Mouse (Mus musculus) cerebellum, adult 8-10 months (tissue): ENCODE results near the gene Tmem8b.
A peak's percentile ranks its signal among the peaks of the same experiment; 100 is the strongest.

ENCODE experiments used
- DNase-seq: peaks from one replicate; pipeline ENCODE4 v3.0.0; 2022

Gene Tmem8b

DNA sequence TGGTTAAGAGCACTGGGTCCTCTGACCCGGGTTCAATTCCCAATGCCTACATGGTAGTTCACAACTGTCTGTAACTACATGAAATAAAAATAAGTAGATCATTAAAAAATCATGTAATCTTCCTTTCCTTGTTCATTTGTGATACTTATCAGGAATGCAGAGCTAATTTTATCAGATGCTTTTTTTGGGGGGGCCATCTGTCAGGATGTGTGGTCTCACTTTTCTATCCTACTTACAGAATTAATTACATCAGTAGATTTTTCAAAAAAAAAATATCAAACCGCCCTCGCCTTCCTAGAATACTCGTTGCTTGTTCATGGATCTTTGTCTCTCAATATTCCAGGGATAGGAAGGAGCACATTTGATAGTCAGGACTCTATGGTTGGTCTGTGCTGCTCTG is 53.4 kb downstream of the Tmem8b start:
- DNase-seq, result no peak

DNA sequence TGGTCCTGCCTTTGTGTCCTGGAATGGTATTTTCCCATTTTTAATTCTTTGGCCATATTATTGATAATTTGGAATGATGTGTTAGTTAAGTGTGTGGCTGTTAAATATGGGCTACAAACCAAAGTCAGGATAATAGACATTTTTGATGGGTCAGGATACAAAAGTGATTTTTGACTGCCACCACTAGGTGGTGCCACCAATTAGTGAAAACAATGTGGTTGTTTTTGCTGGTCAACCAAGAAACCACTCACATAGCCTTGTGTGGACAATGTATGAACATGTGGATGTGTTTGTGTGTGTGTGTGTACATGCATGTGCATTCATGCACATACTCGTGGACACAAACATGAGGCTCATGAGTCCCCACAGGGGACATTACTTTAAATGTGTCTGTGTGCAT is 56.0 kb downstream of the Tmem8b start:
- DNase-seq, result peak; percentile 20

DNA sequence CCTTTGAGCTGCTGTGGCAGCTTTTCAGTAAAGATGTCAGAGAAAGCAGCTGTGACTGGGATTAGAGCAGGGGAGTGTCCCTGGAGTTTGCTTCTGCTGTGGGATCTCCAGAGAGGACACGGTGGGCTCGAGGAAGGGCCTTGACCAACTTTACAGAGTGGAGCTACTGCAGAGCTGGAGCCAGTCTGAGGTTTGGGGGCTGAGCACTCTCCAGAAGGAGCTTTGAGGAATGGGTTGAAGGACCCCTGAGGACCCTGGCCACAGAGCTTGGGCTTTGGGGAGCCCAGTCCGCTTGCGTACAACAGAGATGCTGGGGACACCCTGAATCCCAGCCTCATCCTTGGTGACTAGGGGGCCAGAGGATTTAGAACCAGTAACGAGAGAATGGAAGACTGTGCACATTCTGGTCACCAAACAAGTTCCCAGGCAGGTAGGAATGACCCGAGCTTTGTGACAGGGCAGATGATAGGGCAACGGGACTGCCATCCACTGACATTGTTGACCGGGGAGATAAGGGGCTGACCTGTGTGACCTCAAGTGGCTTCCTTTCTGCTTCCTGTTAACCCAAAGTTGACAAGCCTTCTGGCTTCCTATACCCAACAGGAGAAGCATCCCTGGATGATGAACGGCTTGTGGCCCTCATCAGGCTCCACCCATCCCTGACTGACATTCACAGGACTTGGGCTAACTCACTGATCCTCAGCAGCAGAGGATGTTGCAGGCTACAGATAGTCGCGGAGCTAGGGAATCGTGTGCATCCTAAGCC is 57.6 kb downstream of the Tmem8b start:
- DNase-seq, result no peak

DNA sequence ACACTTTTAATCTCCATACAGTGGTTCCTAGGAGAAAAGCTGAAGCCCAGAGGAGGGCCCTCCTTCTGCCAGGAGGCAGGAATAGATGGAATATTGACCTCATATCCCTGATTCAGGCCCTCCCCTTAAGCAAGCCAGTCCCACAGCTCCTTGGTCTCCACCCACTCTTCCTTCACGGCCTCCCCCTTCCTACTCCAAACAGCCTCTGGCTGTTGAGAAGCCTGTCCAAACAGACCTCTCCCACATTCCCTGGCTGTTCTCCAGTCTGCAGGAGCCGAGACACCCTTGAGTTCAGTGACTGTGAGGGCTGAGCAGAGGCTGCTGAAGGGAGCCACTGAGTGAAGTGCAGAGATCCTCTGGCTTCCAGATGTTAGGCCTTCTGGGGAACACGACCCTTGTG is 58.2 kb downstream of the Tmem8b start, which contains the start of gene Hrct1:
Gene Hrct1 (plus strand): TSS at position 194 of the 400 bp plus-strand sequence.
- DNase-seq, result no peak

DNA sequence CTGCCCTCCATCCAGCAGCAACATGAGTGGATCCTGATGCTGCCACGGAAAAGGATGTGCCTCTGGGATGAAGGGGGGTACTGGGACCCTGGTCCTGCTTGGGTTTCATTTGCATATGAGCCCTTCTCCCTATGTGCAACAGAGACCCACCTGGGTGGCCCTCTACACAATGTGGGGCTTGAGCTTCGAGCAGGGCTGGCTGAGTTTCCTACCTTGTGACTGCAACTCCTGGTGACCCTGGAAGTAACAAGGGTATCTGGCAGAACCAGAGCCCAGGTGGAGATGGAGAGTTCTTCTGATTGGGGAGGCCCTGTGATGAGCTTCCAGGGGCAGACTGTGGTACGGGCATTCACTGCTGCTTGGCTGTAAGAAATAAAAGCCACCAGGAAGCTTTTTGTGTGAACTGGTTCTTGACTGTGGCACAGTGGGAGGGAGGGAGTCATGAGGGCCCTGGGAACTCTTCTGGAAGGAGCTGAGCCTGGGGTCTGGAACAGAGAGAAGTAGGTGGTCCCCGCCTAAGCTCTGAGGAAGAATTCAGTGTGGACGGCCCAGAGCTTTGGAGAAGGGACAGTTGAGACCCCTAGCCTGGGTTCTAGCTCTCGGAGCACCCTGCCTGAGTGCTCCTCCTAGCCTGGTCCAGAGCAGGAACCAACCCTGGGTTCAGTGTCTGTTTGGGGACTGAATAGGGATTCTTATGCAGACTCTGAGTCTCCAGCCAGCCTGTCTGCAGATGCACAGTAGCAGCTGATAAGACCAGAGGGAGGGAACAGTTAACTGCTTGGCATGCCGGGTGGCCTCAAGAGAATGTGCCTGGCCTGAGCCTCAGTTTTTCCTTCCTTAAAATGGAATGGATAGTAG is 59.2 kb downstream of the Tmem8b start:
- no peak for DNase-seq

DNA sequence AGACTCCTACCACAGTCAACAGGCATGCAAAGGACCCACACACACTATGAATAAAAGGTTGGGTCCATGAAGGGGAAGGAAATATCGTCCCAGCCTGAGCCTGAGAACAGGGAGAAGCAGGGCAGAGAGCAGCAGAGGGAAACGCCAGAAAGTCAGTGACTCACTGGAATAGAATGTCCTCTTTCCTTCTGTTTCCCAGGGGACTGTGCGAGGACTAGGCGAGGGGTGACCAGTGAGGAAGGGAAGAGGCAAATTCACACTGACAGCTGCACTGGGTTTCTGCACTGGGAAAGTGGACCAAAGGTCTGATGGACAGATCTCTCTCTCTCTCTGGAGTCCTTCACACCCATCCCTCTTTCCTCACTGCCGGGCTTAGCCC is 59.8 kb downstream of the Tmem8b start:
- no peak for DNase-seq

DNA sequence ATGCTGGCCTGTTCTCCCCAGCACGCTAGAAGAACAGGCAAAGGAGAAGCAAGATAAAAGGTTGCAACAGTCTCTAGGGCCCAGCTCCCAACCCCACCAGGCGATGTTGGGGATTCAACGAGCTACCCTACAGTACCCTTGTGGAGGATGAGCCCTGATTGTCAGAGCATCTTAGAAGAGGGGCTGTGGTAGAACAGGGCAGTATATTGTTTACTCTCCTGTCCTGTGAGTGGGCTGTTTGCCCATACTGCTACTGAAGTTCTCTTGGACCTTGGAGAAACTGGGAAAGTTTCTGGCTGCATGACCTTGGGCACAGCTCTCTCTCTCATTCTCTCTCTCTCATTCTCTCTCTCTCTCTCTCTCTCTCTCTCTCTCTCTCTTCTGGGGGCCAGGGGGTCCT is 60.4 kb downstream of the Tmem8b start:
- no peak for DNase-seq

DNA sequence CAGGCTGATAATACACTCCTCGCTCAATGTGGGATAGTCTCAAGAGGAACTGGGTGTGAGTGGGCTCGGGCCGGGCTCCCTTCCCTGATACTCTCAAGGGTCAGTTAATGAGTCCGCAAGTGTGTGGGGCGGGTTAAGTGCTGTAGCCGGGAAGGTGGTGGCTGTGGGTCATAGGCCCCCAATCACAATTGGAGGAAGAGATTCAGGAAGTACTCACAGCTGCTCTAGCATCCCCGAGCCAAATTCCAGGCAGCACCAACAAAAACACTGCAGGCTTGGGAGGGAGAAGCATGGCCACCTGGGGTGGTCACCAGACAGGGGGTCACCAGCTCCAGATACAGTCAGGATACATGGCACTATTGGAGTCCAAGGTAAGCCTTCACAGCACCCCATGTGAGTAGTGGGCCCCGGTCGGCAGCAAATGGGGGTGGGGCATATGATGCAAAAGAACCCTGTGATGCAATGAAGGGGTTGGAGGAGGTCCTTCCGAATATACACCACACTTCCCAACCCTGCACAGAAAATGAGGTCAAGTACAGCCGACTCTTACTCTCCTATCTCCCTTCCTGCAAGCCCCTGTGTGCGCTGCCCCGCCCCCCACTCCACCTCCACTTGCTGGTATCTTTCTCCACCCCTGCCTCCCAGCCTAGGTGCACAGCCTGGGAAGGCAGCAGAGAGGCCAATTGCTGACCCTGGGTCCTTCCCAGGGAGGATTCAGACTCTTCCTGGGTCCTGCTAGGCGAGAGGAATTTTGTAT is 61.2 kb downstream of the Tmem8b start, which contains the start of gene Spaar:
Gene Spaar (plus strand): TSS at position 241 of the 757 bp plus-strand sequence.
- DNase-seq, result no peak

DNA sequence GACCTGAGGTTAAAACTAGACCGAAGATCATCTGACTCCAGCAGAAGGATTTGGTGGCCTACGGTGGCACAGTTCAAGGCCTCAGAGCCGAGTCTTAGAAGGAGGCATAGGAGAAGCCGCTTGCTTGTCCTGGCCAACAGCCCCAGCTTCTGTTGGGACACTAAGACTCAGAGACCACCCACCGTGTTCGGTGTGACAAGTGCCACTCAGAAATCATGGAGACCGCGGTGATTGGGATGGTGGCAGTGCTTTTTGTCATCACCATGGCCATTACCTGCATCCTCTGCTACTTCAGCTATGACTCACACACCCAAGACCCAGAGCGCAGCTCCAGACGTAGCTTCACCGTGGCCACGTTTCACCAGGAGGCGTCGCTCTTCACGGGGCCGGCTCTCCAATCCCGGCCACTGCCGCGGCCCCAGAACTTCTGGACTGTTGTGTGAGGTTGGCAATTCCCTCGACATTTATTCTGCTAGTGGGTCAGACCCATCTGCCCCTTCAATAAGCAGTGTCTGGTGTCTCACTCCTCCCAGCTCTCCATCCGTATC is 62.1 kb downstream of the Tmem8b start:
- no peak for DNase-seq

DNA sequence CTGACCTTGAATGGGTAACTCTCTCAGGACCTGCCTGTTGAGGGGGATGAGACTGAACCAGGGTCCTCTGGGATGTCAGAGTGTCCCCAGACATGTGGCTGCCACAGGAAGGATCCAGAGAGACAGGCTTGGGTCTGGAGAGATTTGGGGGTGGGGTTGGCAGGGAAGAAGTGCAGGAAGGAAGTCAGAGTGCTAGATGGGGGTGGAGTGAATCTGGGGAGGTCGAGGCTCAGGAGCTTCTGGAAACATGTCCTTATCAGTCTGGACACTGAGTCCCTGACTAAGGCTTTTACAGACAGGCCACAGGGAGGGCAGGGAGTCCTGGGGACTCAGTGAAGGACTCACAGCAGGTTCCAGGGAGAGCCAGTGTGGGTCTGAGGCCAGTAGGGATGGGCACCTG is 63.4 kb downstream of the Tmem8b start:
- DNase-seq, result no peak

DNA sequence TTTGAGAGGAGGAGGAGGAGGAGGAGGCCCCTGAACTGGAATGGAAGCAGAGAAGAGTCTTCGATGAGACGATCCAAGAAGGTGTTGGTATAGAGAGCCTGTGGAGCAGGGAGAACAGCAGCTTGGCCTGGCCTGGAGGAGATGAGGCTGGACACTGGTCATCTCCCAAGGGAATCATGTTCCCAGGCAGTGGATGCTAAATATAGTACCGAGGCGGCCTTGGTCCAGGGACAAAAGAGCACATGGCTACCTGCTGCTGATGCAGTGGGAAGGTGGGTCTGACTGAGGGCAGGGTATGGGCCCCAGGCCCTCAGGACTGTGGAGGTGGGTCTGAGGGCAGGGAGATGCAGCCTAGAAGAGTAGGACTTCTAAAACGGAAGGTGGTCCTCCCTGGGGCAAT is 64.4 kb downstream of the Tmem8b start:
- DNase-seq, result no peak

DNA sequence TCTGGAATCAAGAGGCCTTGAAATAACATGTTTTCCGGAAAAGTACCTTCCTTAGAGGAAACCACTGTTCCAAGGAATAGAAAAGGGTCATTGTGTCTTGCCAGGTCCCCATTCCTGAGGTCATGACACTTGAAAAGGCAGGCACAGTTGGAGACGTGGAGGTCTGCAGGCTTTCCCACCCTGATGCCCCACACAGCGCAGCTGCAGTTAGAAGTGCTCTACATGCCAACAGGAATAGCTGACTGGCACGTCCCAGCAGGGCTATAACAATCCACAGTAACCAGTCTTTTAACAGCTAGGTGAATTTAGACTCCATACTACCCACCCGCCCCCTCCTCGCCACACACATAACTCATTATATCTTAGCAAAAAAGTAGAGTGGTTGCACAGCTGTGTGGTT is 68.4 kb downstream of the Tmem8b start:
- no peak for DNase-seq

DNA sequence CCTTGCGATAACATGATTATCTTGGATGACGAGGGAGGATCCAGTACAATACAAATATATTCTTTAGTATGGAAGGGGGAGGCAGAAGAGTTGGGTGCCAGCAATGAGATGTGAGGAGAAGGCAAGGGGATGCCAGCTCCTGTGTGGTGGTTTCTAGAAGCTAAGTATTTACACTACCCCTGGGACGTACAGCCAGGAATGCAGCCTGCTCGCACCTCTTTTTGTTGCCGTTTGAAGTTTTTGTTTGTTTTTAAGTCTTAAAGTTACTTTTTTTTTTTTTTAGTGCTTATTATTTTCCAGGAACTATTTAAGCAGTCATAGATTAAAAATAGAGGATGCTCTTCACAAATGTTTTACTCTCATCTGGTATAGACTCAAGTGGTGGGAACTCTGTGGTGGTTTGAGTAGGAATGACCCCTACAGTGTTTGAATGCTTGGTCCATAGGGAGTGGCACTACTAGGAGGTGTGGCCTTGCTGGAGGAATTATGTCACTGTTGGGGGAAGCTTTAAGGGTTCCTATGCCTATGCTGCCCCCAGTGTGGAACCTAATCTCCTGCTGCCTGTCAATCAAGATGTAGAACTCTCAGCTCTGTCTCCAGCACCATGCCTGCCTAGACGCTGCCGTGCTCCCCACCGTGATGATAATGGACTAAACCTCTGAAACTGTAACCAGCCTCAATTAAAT is 70.4 kb downstream of the Tmem8b start:
- no peak for DNase-seq

DNA sequence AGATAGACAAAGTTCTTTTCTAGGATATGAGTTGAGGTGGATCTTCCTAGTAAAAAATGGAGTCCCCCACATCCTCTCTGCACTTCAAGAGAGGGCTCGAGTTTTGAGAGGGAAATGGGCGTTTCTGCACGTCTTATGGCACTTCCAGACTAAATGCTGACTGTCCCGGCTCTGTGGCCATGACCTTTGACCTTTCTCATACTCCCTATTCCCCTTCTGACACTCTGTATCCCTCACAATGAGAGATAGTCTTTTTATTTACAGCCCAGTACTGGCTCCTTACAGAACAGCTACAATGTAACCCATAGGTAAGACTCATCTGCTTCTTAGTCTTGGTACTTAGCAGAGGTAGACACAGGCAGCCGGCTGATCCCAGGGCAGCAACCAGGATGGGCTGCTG is 72.8 kb downstream of the Tmem8b start:
- DNase-seq, result no peak
